Mouse (Mus musculus) layer of hippocampus, adult 18-20 months (tissue): ENCODE data around the gene Cep19. TPM values are rescaled to one million over a fixed set of nuclear protein-coding genes. Genes with fewer than 3 reads are reported as not detected.
A peak's percentile ranks its signal among the peaks of the same experiment; 100 is the strongest.

Experiments
- DNase-seq, 2 experiments: peaks; one replicate each; pipeline ENCODE4 v3.0.0; 2022; ENCODE audit warnings: low spot score in 2 of 2
- total RNA-seq, 2 experiments: library from RNA; stranded (reverse); gene quantifications; 2 replicates each; pipeline ENCODE4 v1.2.3; 2021

Gene Cep19
- total RNA-seq, 2 experiments from 2014 or later = 65.8 to 66.3 TPM

DNA sequence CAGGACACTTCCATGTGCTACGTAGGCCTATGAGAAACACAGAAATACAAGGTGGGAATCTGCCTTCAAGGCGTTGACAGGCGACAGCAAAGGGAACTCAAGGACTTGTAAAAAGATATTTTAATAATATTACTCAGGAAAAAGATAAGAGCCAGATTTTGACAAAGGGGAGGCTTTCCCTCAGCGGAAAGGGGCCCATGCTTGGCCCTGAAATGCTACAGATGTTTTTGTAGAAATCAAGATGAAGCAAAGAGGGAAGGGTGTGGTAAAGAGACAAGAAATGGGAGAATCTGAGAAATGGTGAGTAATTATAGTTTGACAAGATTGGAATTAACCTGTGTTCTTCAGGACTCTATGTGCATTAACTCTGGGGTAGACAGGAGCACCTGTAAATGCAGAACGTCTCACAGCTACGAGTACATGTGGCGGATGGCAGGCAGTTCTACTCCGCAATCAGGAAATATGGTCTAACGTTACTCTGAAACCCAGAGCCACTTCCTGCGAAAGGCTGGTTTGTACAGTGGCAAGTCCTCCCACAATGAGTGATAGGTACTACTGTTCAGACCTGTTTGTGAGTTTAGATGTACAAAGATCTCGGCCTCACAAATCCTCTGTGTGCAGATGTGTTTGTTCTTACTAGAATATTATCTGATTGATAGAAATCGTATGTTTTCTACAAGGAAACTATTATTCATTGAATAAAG lies 7.9 kb downstream of the Cep19 start:
- no peak for DNase-seq

DNA sequence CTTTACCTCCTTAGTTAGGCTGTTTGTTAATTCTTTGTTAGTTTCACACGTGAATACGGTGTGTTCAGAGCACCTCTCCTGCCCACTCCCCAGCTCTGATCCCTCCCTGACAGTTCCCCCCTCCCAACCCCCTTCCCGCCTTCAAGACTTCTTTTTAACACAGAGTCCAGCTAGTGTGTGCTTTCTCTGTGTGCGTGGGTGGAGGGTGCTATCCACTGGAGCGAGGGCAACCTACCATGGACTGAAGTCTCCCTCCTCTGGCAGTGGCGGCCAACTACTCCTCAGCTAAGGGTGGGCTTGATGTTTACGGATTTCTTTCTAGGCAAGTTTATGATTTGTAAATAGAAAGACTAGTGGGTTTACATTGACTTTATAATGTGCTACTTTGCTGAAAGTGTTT lies 8.6 kb downstream of the Cep19 start:
- no peak for DNase-seq

DNA sequence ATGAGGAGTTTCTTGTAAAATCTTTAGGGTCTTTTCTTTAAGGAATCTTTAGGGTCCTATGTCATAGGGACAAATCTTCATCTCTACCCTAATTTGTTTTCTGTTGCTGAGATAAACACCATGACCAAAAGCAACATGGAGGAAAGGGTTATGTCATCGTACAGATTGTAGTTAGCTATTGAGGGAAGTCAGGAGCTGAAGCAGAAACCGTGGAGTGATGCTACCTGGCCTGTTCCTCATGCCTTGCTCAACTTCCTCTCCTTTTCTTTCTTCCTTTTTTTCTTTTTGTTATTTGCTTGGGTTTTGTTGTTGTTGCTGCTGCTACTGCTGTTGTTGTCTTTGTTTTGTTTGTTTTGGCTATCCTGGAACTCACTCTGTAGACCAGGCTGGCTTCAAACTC lies 9.0 kb downstream of the Cep19 start:
- DNase-seq = no peak

DNA sequence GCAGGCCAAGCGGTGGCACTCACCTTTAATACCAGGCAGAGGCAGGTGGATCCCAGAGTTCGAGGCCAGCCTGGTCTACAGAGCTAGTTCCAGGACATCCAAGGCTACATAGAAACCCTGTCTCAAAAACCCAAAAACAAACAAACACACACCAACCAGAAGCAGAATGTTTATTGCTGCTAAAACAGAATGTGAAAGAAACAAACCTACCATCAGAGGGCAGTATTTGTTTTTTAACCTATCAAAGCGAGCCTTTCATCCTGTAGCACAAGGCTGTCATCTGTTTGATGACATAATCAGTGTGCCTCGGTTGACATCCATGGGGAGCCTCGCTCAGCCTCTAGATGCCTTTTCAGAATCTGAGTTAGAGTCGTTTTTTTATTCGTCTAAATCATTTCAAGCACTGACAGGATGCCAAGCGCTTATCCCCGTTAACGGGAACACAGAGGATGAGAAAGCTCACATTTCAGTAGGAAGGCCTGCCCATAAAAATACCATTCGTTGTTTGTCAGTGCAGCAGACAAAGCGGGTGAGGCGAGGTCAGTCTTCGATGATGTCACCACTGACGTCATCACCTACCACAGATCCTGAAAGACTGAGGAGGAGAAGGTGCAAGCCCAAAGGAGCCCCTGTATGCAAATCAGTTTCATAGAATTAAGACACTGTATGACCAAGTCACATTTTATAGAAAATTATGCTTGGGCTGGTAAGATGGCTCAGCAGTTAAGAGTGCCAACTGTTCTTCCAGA lies 11.5 kb downstream of the Cep19 start:
- peak in 1 of 2 experiments; percentile 53 for DNase-seq

DNA sequence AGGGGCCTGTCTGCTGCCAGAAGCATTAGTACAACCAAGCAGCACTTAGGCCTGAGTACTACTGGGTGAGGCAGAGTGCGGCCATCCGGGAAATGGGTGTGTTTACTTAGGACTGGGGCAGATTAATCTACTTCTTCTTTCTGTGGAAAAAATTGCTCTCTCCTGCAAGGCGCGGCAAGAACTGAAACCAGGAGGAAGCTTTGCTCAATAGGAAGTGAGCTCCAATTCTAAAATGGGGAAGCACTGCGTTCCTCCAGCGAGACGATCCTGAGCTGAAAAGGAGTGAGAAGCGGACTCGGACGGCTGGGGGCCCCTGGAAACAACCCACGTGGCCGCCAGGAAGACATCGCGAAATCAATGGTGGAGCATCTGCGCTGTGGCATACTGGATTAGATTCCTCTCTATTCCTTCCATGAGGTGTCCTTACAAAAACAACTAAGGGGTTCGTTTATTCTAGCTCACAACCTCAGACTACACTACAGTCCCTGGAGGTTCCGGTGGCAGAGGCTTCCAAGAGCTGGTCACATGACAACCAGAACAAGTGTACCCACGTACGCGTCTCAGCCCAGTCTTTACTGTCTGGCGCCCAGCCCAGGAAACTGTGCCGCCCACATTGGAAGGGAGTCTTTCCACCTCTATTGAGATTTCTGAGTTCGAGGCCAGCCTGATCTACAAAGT lies 14.1 kb downstream of the Cep19 start:
- DNase-seq = peak; percentile 35 to 60

DNA sequence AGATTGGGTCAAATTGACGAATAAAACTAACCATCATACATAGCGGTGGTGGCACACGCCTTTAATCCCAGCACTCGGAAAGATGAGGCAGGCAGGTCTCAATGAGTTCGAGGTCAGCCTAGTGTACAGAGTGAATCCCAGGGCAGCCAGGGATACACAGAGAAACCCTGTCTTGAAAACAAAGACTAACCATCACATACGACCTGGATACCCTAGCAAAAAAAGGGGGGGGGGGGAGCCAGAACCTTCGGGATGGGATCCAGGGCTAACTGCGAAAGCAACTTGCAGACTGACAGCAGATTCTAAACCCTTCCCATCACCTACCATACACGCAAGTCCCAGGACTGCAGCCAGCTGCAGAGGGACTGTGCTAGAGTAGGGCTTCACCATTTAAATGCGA lies 14.8 kb downstream of the Cep19 start:
- DNase-seq = no peak

DNA sequence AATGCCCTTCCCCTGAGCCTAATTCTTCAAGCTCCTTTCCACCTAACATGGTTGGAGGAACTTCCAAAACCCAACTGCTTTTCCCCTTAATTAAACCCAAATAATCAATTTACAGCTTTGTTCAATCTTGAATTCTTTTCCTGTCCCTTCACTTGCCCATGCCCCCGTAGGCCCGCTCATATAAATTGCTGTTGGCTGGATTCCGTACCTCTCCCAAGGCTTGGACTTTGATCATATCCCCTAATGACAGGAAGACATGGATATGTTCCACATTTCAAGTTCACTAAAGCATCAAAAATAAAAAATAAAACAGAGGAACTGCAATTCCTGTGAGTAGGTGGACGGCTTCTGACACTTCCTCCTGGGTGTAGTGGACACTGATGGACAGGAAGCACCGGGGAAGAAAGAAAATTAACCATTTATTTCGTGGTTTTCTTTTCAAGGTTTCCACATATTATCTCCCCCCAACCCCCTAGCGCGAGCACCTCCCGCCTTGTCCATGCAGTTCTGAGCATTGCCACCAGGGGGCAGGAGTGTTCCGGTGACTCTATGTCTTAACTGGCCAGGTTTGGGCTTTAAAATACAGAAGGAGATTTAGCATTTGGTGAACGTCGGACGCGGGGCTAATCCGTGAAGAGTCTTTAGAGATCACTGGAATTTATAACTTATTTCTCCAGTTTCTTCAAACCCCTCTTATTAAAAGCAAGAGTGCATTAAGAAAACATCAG lies 15.5 kb downstream of the Cep19 start:
- peak; percentile 45 to 88 for DNase-seq

DNA sequence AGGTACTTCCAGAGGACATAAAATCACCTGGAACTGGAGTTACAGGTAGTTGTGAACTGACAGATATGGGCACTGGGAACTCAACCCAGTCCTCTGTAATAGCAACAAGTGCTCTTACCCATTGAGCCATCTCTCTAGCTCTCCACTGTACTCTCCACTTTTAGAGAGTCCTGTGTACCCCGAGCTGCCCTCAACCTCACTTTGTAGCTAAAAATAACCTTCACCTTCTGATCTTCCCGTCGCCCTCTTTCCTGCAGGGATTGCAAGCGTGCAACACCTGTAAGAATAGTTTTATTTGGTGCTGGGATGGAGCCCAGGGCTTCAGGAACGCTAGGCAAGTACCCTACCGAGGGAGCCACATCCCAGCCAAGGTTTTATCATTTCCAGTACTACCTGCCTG lies 16.2 kb downstream of the Cep19 start:
- DNase-seq = no peak

DNA sequence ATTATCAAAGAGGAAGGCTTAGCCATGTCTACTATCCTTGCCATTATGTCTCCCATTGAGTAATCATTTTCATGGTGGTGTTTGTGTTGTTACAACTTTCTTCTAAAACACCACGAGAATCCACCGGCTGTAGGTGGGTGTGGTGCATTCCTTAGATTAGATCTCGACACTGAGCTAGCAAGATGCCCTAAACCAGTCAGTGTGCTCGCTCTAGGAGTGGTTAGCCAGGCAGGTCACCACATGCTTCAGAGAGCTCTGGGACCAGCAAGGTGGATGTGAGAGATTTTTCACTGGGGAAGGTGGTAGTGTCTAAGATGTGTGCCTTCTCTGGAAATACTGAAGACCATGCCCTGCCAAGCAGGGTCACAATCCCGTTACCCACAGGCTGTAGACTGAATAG lies 16.6 kb downstream of the Cep19 start:
- no peak for DNase-seq

DNA sequence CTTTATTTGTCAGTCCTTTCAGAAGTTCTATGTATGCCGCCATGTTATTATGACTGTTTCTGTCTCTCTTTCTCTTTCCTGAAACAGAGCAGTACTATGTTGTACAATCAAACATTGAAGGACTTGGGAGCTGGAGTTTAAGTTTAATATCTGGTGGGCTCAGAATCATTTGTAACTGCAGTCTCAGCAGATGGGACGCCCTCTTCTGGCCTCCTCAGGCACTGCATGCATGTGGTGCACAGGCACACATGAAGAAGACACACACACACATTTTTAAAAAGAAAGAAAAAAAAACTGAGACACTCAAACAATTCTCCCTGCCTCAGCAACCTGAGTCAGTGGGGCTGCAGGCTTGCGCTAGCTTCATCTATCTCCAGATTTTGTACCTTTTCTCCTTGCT lies 20.9 kb downstream of the Cep19 start:
- no peak for DNase-seq

DNA sequence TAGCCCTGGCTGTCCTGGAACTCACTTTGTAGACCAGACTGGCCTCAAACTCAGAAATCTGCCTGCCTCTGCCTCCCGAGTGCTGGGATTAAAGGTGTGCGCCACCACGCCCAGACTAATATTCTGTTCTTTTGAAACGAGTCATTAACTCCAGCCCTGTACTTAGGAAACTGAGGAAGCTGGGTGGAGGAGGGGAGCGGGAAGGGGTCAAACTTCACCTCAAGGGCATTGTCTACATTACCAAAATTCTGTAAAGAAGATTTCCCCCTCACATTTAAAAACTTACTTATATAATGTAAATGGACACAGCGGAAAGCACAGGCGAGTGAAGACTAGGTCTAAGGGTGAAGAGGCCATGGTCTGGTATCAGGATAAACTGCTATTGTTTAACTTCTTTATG lies 24.4 kb downstream of the Cep19 start:
- no peak for DNase-seq

DNA sequence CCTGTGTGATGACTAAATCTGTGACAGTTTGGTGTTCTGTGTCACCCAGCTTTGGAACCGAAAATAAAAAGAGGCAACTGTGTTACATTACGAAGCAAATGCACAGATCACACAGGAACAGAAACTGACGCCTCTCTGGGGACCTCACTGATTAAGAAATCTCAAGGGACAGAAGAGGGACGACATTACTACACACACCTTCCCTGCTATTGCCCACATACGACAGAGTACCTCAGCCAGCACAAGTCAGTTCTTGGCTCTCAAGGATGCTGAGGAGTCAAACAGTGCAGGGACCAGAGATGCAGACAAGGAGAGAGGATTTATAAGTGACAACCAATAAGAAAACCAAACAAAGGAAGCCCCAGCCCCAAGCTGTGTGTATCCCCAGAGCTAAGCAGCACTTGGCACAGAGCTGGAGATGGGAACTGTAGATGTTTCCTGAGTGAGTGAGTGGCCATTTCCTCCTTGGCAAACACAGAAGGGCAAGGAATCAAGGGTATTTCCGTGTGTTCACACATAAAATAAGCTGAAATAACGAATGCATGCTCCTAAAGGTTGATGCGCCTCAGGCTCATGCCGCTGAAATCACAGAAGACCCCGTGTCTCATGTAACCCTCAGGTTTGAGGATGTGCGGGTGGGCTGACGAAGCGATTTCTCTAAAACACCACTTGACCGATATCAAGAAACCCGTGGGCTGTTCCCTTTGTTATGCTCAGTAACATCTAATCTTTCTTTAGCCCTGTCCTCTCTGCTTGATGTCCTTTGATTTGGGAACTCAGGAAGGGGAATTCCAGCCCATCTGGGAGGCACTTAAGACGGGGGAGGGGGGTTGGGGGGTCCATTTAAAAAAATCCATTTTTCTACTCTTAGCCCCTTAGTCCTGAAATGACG lies 25.1 kb downstream of the Cep19 start:
- no peak for DNase-seq

DNA sequence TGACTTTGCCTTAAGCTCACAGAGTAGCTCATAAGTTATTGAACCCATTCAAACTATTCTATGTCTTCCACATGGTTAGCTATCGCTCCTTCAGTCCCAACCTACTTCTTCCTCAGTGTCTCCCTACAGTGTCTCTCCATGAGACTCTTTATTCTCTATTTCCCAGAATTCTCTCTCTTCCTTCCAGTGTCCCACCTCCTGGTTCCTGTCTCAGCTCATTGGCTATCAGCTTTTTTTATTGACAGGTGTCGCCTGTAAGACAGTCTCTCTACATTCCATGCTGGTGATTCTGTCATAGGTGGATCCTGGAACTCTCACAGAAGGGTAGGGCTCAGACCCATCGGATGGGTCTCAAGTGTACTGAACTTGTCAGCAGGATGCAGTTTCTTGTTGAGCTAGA lies 25.8 kb downstream of the Cep19 start:
- DNase-seq = no peak

DNA sequence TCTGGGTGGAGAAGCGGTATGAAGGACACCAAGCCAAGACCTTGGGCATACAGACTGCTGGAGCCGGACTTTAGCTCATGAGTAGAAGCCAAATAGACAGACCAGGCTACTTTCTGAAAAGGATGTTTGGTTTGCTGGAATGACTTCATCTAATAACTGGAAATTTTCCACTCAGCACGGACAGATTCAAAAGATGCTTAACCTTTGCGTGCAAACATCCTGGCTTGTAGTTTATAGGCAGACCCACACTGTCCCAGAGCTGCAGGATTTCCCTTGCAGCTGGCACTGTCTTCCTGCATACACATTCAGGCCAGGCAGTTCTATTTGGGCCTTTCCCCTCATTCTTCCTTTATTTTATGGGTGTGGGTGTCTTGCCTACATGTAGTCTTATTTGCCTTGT lies 27.4 kb downstream of the Cep19 start:
- DNase-seq = no peak

DNA sequence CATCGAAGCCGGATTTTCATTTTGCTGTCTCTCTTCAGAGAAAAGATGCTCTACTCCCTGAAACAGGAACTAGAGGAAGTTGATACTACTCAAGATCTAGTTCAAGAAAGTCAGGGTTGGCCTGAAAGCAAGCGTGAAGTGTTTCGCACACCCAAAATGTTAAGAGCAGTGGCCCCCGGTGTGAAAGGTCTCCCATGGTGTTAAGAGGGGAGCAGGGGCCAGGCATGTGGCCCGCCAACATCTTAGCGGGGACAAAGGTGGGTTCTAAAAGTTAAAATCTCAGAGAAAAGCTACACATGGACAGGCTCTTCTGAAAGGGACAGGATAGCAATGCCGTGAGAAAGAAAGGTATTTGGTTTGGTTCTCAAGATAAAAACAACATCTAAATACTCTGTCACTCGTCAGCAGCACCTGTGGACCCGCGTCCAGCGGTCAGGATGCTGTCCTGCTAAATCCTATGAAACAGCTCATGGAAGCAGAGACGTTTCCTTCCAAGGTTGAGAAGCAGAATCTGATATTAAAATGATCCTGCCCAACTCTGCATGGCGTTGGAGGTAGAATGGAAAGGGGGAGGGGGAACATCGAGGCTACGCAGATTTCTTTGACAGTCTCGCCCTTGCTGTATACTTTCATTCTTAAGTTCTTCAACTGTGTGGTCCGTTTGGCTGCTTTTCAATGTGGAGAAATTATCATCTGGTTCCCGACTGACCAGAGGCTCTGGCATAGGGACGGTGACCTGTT lies 30.0 kb downstream of the Cep19 start:
- no peak for DNase-seq

DNA sequence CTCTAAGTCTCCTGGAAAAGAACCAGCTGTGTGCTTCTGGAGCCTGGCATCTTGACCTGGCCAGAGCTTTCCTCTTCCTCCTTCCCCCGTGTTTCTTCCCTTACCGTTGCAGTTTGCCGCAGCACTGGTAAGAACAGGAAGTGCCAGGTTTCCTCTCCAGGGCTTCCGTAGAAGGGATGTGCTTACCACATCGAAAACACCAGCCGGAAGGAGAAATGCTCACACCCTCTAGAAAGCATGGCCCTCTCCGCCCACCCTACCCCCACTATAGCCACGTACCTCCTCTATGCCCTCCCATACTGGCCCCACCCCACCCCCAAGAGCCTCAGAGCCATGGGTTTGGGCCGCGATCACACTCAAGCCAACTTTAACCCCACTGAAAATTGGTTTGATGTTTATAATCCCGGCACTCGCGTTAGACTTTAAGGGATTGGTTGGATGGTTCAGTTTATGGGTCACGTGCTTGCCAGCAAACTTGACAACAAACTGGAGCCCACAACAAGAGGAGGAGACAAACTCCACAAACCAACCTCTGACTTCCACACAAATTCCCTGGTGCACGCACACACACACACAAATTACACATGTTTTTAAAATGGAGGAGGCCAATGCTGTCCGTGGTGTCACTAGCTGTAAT lies 30.7 kb downstream of the Cep19 start:
- DNase-seq = no peak

DNA sequence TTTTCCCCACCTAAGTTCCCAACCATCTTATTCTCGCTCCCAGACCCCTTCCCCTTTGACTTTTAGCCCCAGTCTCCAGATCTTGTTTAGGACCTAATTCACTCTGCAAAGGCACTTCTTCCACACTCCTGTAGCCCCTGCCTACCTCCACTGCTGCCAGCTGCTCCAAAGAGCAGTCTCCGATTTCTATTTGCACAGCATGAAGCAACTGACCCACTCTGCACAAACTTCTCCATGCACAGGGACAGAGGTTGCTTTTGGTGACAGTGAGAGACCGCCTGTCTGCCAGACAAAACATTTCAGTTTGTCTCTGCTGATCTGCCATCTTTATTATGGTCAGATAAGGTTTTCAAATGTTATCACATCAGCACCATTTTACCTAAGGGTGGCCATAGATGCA lies 33.5 kb downstream of the Cep19 start:
- no peak for DNase-seq

DNA sequence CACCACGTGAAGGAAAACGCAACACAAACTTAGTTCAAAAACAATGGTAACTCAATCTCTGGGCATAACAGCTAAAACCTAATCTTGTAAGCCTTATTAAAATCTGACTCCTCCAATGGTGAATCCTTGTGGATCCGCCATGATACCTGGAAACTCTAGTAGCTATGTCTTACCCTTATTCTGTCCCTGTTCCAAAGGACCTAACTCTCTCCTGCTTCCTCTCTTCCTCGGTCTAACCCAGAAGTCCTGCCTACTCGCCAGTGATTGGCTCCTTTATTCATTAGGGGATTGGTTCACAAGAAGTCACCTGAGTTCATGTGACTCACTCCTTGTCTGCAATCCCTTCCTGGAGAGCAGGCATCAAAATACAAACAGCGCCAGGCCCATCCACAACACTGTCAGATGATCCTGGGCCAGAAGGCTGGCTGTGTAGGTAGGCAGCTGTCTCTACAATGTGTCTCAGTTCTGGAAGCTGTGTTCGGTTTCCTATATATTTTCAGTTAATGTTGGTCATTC lies 36.3 kb downstream of the Cep19 start:
- no peak for DNase-seq

DNA sequence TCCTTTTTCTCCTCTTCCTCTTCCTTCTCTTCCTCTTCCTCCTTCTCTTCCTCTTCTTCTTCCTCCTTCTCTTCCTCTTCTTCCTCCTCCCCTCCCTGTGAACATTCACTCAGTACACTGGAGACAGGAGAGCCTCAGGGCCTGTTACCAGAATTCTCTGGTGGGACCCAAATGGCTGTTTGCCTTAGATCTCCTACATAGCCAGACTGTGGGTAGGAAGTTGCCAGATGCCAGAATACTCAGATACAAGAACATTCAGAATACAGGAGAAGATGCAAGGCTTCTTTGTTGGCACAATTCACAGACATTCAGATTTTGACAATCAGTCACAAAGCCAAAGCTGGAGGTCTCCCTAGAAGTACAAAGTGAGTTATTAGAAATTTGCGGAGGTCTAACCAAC lies 39.4 kb downstream of the Cep19 start:
- peak; percentile 68 to 85 for DNase-seq
